Mouse (Mus musculus) cortical plate, adult 2 months (tissue): ENCODE measurements around the gene Homer2.

Source experiments
- CTCF ChIP-seq: fragments of 200-500 bp; IDR thresholded peaks from 2 replicates; pipeline ENCODE4 v1.5.1; 2011; ENCODE audit warnings: mild to moderate bottlenecking, control low read depth, low read length; ENCODE audit not compliant: insufficient read depth; ENCODE audit errors: extremely low read depth
- POLR2A ChIP-seq: fragments of 200-500 bp; IDR thresholded peaks from 2 replicates; pipeline ENCODE4 v1.6.1; 2011; ENCODE audit warnings: mild to moderate bottlenecking, low read length, control low read depth; ENCODE audit not compliant: insufficient read depth; ENCODE audit errors: extremely low read depth

DNA sequence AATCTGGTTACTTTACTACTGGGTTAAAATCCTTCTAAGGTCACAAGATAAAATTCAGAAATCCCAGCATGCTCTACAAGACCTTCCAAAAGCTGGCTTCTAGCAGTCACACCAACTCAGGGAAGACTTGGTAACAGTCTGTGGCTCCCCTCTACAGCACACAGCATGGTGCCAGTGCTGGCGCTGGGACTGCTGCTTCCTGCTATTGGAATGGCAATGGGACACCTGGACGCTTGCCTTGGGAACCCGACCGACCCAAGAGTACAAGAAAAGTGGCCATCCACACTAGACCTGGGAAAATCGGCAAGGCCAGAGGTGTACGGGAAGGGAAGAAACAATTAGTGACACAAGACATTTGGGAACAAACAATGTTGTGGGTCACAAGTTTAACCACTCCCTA, 74.7 kb downstream of the Homer2 start:
- TF ChIP-seq POLR2A: no peak
- TF ChIP-seq CTCF: no peak
